Mouse (Mus musculus) brain, embryonic 14.5 days (tissue): Measurements from ENCODE around the gene Sept7. TPM values are rescaled to one million over a fixed set of nuclear protein-coding genes. Genes with fewer than 3 reads are reported as not detected.

ENCODE experiments used
- DNase-seq: peaks from one replicate; pipeline ENCODE4 v3.0.0-alpha.2; 2011; ENCODE audit warnings: low read depth
- CTCF ChIP-seq: fragments of 200-500 bp; IDR thresholded peaks from 2 replicates; pipeline ENCODE4 v1.5.1; 2012; ENCODE audit warnings: inconsistent platforms, mild to moderate bottlenecking, moderate library complexity, borderline replicate concordance; ENCODE audit not compliant: insufficient read depth, insufficient read length; ENCODE audit errors: extremely low read depth
- POLR2A ChIP-seq: fragments of 200-500 bp; IDR thresholded peaks from 2 replicates; pipeline ENCODE4 v1.6.1; 2012; ENCODE audit warnings: mild to moderate bottlenecking, inconsistent platforms, borderline replicate concordance; ENCODE audit not compliant: poor library complexity, insufficient read depth, insufficient read length, severe bottlenecking; ENCODE audit errors: extremely low read depth
- polyA plus RNA-seq: library from polyadenylated mRNA; depleted of rRNA; stranded (reverse); fragments of >200 nt; gene quantifications from 2 replicates; pipeline ENCODE4 v1.2.3, GENCODE M21; 2012

Sept7 gene
- polyA plus RNA-seq, 1 experiment: 112 TPM

- no peak for DNase-seq
- TF ChIP-seq CTCF (no peak), POLR2A (no peak)
These were observed 10.0 kb upstream of the Sept7 start for GRCm38 (mm10) chr9:25242266-25242665.

GRCm38 (mm10) chr9:25243926-25244657 is 8.1 kb upstream of the Sept7 start:
- TF ChIP-seq CTCF (no peak), POLR2A (no peak)
- DNase-seq: no peak

- DNase-seq: no peak
These were observed 7.1 kb upstream of the Sept7 start for GRCm38 (mm10) chr9:25245125-25245524.

GRCm38 (mm10) chr9:25246508-25246907 is 5.7 kb upstream of the Sept7 start:
- TF ChIP-seq POLR2A (no peak), CTCF (no peak)
- no peak for DNase-seq

More at GRCm38 (mm10) chr9:25245125-25245524, 7.1 kb upstream of the Sept7 start:
- TF ChIP-seq CTCF (no peak), POLR2A (no peak)

- no peak for DNase-seq
- TF ChIP-seq CTCF: no peak
- TF ChIP-seq POLR2A: no peak
These were observed 1.1 kb upstream of the Sept7 start for GRCm38 (mm10) chr9:25251174-25251573.

GRCm38 (mm10) chr9:25251611-25252282 is 492 bp upstream of the Sept7 start:
- TF ChIP-seq CTCF (no peak), POLR2A (peak; percentile 49; the same call in 1 of the 2 replicates)
- DNase-seq: no peak

DNA sequence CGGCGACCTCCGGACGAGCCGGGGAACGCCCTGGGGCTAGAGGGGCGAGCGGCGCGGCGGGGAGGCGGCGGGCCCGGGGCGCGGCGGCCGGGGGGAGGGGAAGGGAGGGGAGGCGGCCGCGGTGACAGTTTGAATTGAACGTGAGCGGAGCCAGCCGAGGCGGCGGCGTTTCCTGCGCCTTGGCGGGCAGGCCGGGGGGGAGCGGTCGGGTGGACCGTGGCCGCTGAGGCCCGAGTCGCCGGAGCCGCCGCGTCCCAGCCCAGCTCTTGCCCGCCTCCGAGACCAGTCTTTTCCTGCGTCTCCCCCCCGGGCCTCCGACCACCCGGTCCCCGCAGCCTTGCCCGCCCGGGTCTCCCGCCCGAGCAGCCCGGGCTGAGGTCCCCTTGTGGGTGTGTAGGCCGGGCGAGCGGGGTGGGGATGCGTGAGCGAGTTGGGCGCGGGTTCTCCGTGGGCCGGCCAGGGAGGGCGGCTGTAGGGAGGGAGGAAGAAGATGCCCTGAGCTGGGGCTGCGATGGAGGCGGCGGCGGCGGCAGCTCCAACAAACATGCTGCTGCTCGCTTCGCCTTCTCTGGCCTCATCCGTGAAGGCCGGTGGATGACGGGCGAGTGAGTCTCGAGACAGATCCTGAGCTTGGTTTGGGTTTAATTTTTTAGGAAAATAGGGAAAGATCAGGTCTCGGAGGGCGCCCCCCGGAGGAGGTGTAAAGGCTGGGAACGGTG is 679 bp downstream of the Sept7 start:
- TF ChIP-seq CTCF: peak; percentile 40
- TF ChIP-seq POLR2A: no peak
- peak; percentile 68 for DNase-seq

- TF ChIP-seq CTCF: no peak
- no peak for TF ChIP-seq POLR2A
- DNase-seq: no peak
These were observed 1.2 kb downstream of the Sept7 start for GRCm38 (mm10) chr9:25253478-25253824.

GRCm38 (mm10) chr9:25260411-25260810 is 8.2 kb downstream of the Sept7 start:
- DNase-seq: no peak
- TF ChIP-seq POLR2A (no peak), CTCF (no peak)

- no peak for TF ChIP-seq POLR2A
- no peak for TF ChIP-seq CTCF
These were observed 8.7 kb downstream of the Sept7 start for GRCm38 (mm10) chr9:25260979-25261378.

DNA sequence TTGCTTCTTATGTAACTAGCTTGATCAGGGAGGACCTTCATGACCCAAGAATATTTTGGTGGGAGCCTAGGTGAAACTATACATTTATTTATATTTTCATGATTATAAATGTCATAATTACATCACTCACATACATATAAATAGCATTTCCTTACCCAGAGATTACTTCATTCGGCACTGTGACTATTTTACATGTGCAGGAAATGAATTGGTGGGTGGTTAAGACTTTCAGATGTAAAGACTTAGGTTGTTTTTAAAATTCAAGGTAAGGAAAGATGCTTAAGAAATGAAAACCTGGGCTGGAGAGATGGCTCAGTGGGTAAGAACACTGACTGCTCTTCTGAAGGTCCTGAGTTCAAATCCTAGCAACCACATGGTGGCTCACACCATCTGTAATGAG is 9.8 kb downstream of the Sept7 start:
- DNase-seq: no peak
- TF ChIP-seq POLR2A (no peak), CTCF (no peak)

More at GRCm38 (mm10) chr9:25260979-25261378, 8.7 kb downstream of the Sept7 start:
- DNase-seq: no peak
